Mouse (Mus musculus) layer of hippocampus, adult 18-20 months (tissue): ENCODE measurements around the gene Marf1. TPM values are rescaled to one million over a fixed set of nuclear protein-coding genes. Genes with fewer than 3 reads are reported as not detected.
A peak's percentile ranks its signal among the peaks of the same experiment; 100 is the strongest.
"Not testable (repeated sequence)": the region's sequence is repeated elsewhere in the genome, so short reads cannot be mapped to it uniquely, and the experiment has no call there.

Experiments
- DNase-seq, 2 experiments: peaks; one replicate each; pipeline ENCODE4 v3.0.0; 2022; ENCODE audit warnings: low spot score in 2 of 2
- long read RNA-seq: library from polyadenylated mRNA; stranded (forward); transcript quantifications from one replicate; pipeline ENCODE4 v2.0.0, GENCODE M21; 2021
- total RNA-seq, 2 experiments: library from RNA; stranded (reverse); gene quantifications; 2 replicates each; pipeline ENCODE4 v1.2.3; 2021

The Marf1 gene
- total RNA-seq, result 100 to 1,000 TPM; 131 to 142 TPM
- long read RNA-seq, full-length matches to known transcripts, result 2 of 21 reads
- long read RNA-seq, partial matches to known transcripts, result 7 of 21 reads
- long read RNA-seq, other reads (novel, unspliced or antisense), result 12 of 21 reads

- DNase-seq, result peak; percentile 53 to 81
Observed at GRCm38 (mm10) chr16:14162988-14163416, at the start of gene Marf1, which contains the start of gene Nde1. TSS of gene Marf1 (minus strand) at chr16:14163351. TSS of gene Nde1 (plus strand) at chr16:14163275.

GRCm38 (mm10) chr16:14198798-14199197, 35.6 kb upstream of the Marf1 start:
- DNase-seq, result no peak

GRCm38 (mm10) chr16:14195427-14195826, 32.3 kb upstream of the Marf1 start:
- DNase-seq, result peak; percentile 30 to 85

GRCm38 (mm10) chr16:14194164-14194950, 31.2 kb upstream of the Marf1 start:
- no peak for DNase-seq

GRCm38 (mm10) chr16:14185516-14185915, 22.4 kb upstream of the Marf1 start:
- DNase-seq, result peak in 1 of 2 experiments; percentile 27

- peak in 1 of 2 experiments; percentile 21 for DNase-seq
Observed at GRCm38 (mm10) chr16:14183856-14184255, 20.7 kb upstream of the Marf1 start.

GRCm38 (mm10) chr16:14182360-14182759, 19.2 kb upstream of the Marf1 start:
- no peak for DNase-seq

- no peak for DNase-seq
Observed at GRCm38 (mm10) chr16:14180163-14180733, 17.1 kb upstream of the Marf1 start.

- DNase-seq, result no peak
Observed at GRCm38 (mm10) chr16:14178041-14178440, 14.9 kb upstream of the Marf1 start.

GRCm38 (mm10) chr16:14169706-14170105, 6.6 kb upstream of the Marf1 start:
- no peak for DNase-seq

- DNase-seq, result no peak
Observed at GRCm38 (mm10) chr16:14166490-14166889, 3.3 kb upstream of the Marf1 start.

- no peak for DNase-seq
Observed at GRCm38 (mm10) chr16:14163731-14164130, 580 bp upstream of the Marf1 start.

- DNase-seq, result no peak
Observed at GRCm38 (mm10) chr16:14160941-14161340, 2.2 kb downstream of the Marf1 start.

GRCm38 (mm10) chr16:14159746-14160131, 3.4 kb downstream of the Marf1 start:
- DNase-seq, result peak; percentile 55 to 91

GRCm38 (mm10) chr16:14158936-14159745, 4.0 kb downstream of the Marf1 start:
- peak; percentile 98 to 99 for DNase-seq

- DNase-seq, result no peak
Observed at GRCm38 (mm10) chr16:14158536-14158935, 4.6 kb downstream of the Marf1 start.

GRCm38 (mm10) chr16:14156312-14156711, 6.8 kb downstream of the Marf1 start:
- DNase-seq, result no peak

- DNase-seq, result not testable (repeated sequence)
Observed at GRCm38 (mm10) chr16:14155638-14156037, 7.5 kb downstream of the Marf1 start.

GRCm38 (mm10) chr16:14151718-14152117, 11.4 kb downstream of the Marf1 start:
- DNase-seq, result no peak

- no peak for DNase-seq
Observed at GRCm38 (mm10) chr16:14147712-14148111, 15.4 kb downstream of the Marf1 start.

GRCm38 (mm10) chr16:14143298-14143697, 19.9 kb downstream of the Marf1 start:
- DNase-seq, result no peak
